Mouse (Mus musculus): ENCODE results near the gene Tmem259. TPM values are rescaled to one million over a fixed set of nuclear protein-coding genes. Genes with fewer than 3 reads are reported as not detected.

Tmem259 gene
- 58.2 and 62.0 TPM in 2 replicates for total RNA-seq (2012; rRNA removed)
- 100 to 1,000 TPM in 1 of 2 experiments, not detected in 1; 150 TPM for polyA plus RNA-seq (2012; ENCODE audit: insufficient read depth in 1 of 2, insufficient read length in 2 of 2, low read depth in 1 of 2, low replicate concordance in 2 of 2, missing spikeins in 1 of 2)

- Histone ChIP-seq H3K4me1 (ENCODE audit: control insufficient read depth in 1 of 2, insufficient read depth in 2 of 2, low read length in 2 of 2) (peaks cover 0 to 14% of the 10 kb centered on the region in 2 experiments; a peak in 2 of 4 replicates), H3K9ac (ENCODE audit: control insufficient read depth, low read depth, low read length, poor library complexity, severe bottlenecking) (peak within 1 kb of the TSS; percentile 85), H3K27ac (ENCODE audit: control insufficient read depth, low read depth, low read length) (peak within 1 kb of the TSS; percentile 88)
- TF ChIP-seq MYB (IDR thresholded peaks at IDR 0.05; ENCODE audit: low read depth, low read length) (no peak), MAZ (IDR thresholded peaks at IDR 0.05; ENCODE audit: low read depth, low read length) (no peak), RCOR1 (IDR thresholded peaks at IDR 0.05; ENCODE audit: low read depth, low read length) (no peak), ZC3H11A (IDR thresholded peaks at IDR 0.05; ENCODE audit: low read depth, low read length) (peak; percentile 59), E2F4 (IDR thresholded peaks at IDR 0.05; ENCODE audit: borderline replicate concordance, low read depth, low read length) (no peak), TBP (IDR thresholded peaks at IDR 0.05; ENCODE audit: low read depth, low read length) (peak; percentile 58; the same call in 1 of the 2 replicates), POLR2A (IDR thresholded peaks at IDR 0.05; ENCODE audit: control insufficient read depth in 1 of 2, insufficient read depth in 1 of 2, low read depth in 1 of 2, low read length in 2 of 2, poor library complexity in 1 of 2) (no peak; a peak in 1 of 4 replicates), KAT2A (conservative IDR thresholded peaks at IDR 0.05; ENCODE audit: low read depth, low read length) (no peak; the same call in 1 of the 2 replicates), SIN3A (IDR thresholded peaks at IDR 0.05; ENCODE audit: low read length) (peak; percentile 74), UBTF (IDR thresholded peaks at IDR 0.05; ENCODE audit: borderline replicate concordance, insufficient read depth, low read depth, low read length) (no peak), MXI1 (IDR thresholded peaks at IDR 0.05; ENCODE audit: low read depth, low read length) (peak; percentile 73; the same call in 1 of the 2 replicates), CHD1 (IDR thresholded peaks at IDR 0.05; ENCODE audit: low read depth, low read length) (no peak), ZNF384 (IDR thresholded peaks at IDR 0.05; ENCODE audit: low read depth, low read length) (no peak), GABPA (IDR thresholded peaks at IDR 0.05; ENCODE audit: low read depth, low read length) (no peak), ZKSCAN1 (IDR thresholded peaks at IDR 0.05; ENCODE audit: low read depth, low read length) (no peak), BHLHE40 (IDR thresholded peaks at IDR 0.05; ENCODE audit: borderline replicate concordance, low read depth, low read length) (no peak), MAX (IDR thresholded peaks at IDR 0.05; ENCODE audit: low read length) (peak; percentile 50; the same call in 1 of the 2 replicates), TCF12 (IDR thresholded peaks at IDR 0.05; ENCODE audit: low read depth, low read length) (peak; percentile 4; the same call in 1 of the 2 replicates), USF1 (IDR thresholded peaks at IDR 0.05; ENCODE audit: low read depth, low read length) (no peak), RAD21 (IDR thresholded peaks at IDR 0.05; ENCODE audit: low read depth, low read length) (peak; percentile 58), NELFE (IDR thresholded peaks at IDR 0.05; ENCODE audit: low read depth, low read length) (peak; percentile 17), EP300 (IDR thresholded peaks at IDR 0.05; ENCODE audit: low read depth in 1 of 2, low read length in 2 of 2) (no peak), MYC (IDR thresholded peaks at IDR 0.05; ENCODE audit: low read depth, low read length) (peak; percentile 46; the same call in 1 of the 2 replicates), POLR2AphosphoS2 (IDR thresholded peaks at IDR 0.05; ENCODE audit: low read length) (no peak), CHD2 (IDR thresholded peaks at IDR 0.05; ENCODE audit: low read length) (no peak), TAL1 (IDR thresholded peaks at IDR 0.05; ENCODE audit: low read length) (no peak), USF2 (IDR thresholded peaks at IDR 0.05; ENCODE audit: borderline replicate concordance in 1 of 2, insufficient read depth in 1 of 2, low read depth in 1 of 2, low read length in 2 of 2) (no peak), ETS1 (IDR thresholded peaks at IDR 0.05; ENCODE audit: low read depth, low read length) (peak; percentile 36; the same call in 1 of the 2 replicates), CTCF (IDR thresholded peaks at IDR 0.05 in 2 of 3, conservative IDR thresholded peaks at IDR 0.05 in 1 of 3; ENCODE audit: control insufficient read depth in 1 of 3, insufficient read depth in 1 of 3, low read depth in 2 of 3, low read length in 3 of 3, poor library complexity in 1 of 3, severe bottlenecking in 1 of 3) (peak; percentile 41 to 80 (median 70)), ZMIZ1 (IDR thresholded peaks at IDR 0.05; ENCODE audit: low read depth, low read length) (no peak), MAFK (IDR thresholded peaks at IDR 0.05; ENCODE audit: borderline replicate concordance, low read depth, low read length) (no peak), NRF1 (IDR thresholded peaks at IDR 0.05; ENCODE audit: insufficient read depth, low read depth, low read length, poor library complexity, severe bottlenecking) (peak; percentile 25; the same call in 1 of the 2 replicates), JUND (IDR thresholded peaks at IDR 0.05; ENCODE audit: low read depth, low read length) (no peak), MEF2A (IDR thresholded peaks at IDR 0.05; ENCODE audit: extremely low read depth, insufficient replicate concordance, low read depth, low read length, poor library complexity, severe bottlenecking) (no peak), HCFC1 (IDR thresholded peaks at IDR 0.05; ENCODE audit: low read depth, low read length) (peak; percentile 53; the same call in 1 of the 2 replicates)
Observed at GRCm38 (mm10) chr10:79984195-79984816, at the start of gene Tmem259. Gene Tmem259 (minus strand): TSS chr10:79984330.

More at GRCm38 (mm10) chr10:79984195-79984816, at the start of gene Tmem259:
- Histone ChIP-seq H3K36me3 (ENCODE audit: control insufficient read depth in 1 of 2, insufficient read depth in 2 of 2, low read length in 2 of 2) (peaks cover 0 to 5% of the 10 kb centered on the region in 2 experiments; a peak in 2 of 4 replicates), H3K4me3 (ENCODE audit: control insufficient read depth in 1 of 2, insufficient read depth in 1 of 2, low read depth in 2 of 2, low read length in 2 of 2) (peak within 1 kb of the TSS; percentile 78 to 85), H3K27me3 (ENCODE audit: control insufficient read depth in 1 of 2, insufficient read depth in 2 of 2, low read length in 2 of 2) (no peaks in the 10 kb centered on the region), H3K9me3 (replicated peaks; ENCODE audit: insufficient read depth, low read length) (no peaks in the 10 kb centered on the region), H3K79me2 (ENCODE audit: control insufficient read depth, insufficient read depth, low read length, poor library complexity) (peaks cover 30% of the 10 kb centered on the region)
- peak; percentile 96 for DNase-seq (ENCODE audit: low read depth, low spot score)
